ENCODE assay signal across 17 mouse cellular contexts in genomic region chr2:120852626-120853025, GRCm38 (mm10). TPM values are rescaled to one million over a fixed set of nuclear protein-coding genes. Genes with fewer than 3 reads are reported as not detected.
A peak's percentile ranks its signal among the peaks of the same experiment; 100 is the strongest.
DNase-seq lines count a peak whose midpoint lies in the region; ATAC-seq and TF ChIP-seq lines count a peak whose summit lies in the region.
"Had no signal": no experiment of that assay in that cellular context is flagged by ENCODE, and none has a peak within 500 bp of the region (broad histone marks: within the 10 kb centered on the region; RNA-seq: fewer than 3 reads in every experiment).

No protein-coding gene starts in this region.

- no peaks in the 10 kb centered on the region for H3K27me3 ChIP-seq in lung, postnatal 0 days (replicated peaks; ENCODE audit: insufficient read depth, low read length)
- H3K27me3 ChIP-seq in splenic B cell, adult 2 months (ENCODE audit: control insufficient read depth, insufficient read depth, low read length, poor library complexity, severe bottlenecking): no peaks in the 10 kb centered on the region
- no peaks in the 10 kb centered on the region for H3K27me3 ChIP-seq in midbrain, embryonic 14.5 days (ENCODE audit: control insufficient read depth, insufficient read depth, low read length)
- H3K27me3 ChIP-seq: limb, embryonic 15.5 days; liver, embryonic 15.5 days; midbrain, embryonic 13.5 days; Patski had no signal

- H3K4me1 ChIP-seq in lung, postnatal 0 days (ENCODE audit: insufficient read depth, low read depth, low read length): no peaks in the 10 kb centered on the region
- peaks cover 10% of the 10 kb centered on the region for H3K4me1 ChIP-seq in midbrain, embryonic 14.5 days (ENCODE audit: control insufficient read depth, insufficient read depth, low read length)
- peaks cover 6% of the 10 kb centered on the region for H3K4me1 ChIP-seq in lung, adult 2 months (ENCODE audit: control insufficient read depth, insufficient read depth, low read length)

- TF ChIP-seq CTCF in lung, postnatal 0 days (IDR thresholded peaks at IDR 0.05): no peak
- TF ChIP-seq CTCF in lung, adult 2 months (IDR thresholded peaks at IDR 0.05; ENCODE audit: insufficient read depth, low read length): no peak

- WGBS in lung, postnatal 0 days: 21% methylated on average over 1 of the region's 1 CpGs
- WGBS in midbrain, embryonic 14.5 days: 60% methylated on average over 1 of the region's 1 CpGs
- WGBS in lung, adult 2 months: 9% methylated on average over 1 of the region's 1 CpGs

- TF ChIP-seq EP300 in lung, postnatal 0 days (IDR thresholded peaks at IDR 0.05): no peak

- H3K36me3 ChIP-seq in lung, postnatal 0 days (ENCODE audit: insufficient read depth, low read length): no peaks in the 10 kb centered on the region
- no peaks in the 10 kb centered on the region for H3K36me3 ChIP-seq in splenic B cell, adult 2 months (ENCODE audit: control insufficient read depth, insufficient read depth, low read length, poor library complexity, severe bottlenecking)
- H3K36me3 ChIP-seq in midbrain, embryonic 14.5 days (ENCODE audit: control insufficient read depth, insufficient read depth, low read length): no peaks in the 10 kb centered on the region
- H3K36me3 ChIP-seq: limb, embryonic 15.5 days; liver, embryonic 15.5 days; midbrain, embryonic 13.5 days had no signal

- no peak for TF ChIP-seq POLR2A in lung, adult 2 months (IDR thresholded peaks at IDR 0.05; ENCODE audit: borderline replicate concordance, extremely low read depth, low read depth, low read length)

- H3K27ac ChIP-seq in lung, postnatal 0 days (ENCODE audit: low read length): no peak overlapping the region
- no peak overlapping the region for H3K27ac ChIP-seq in midbrain, embryonic 14.5 days (replicated peaks; ENCODE audit: low read depth, low read length)
- H3K27ac ChIP-seq: limb, embryonic 15.5 days; liver, embryonic 15.5 days; midbrain, embryonic 13.5 days had no signal

- H3K4me3 ChIP-seq in lung, postnatal 0 days (ENCODE audit: low read depth, low read length): no peak overlapping the region
- H3K4me3 ChIP-seq in midbrain, embryonic 14.5 days (replicated peaks; ENCODE audit: low read depth, low read length): no peak overlapping the region
- no peak overlapping the region for H3K4me3 ChIP-seq in lung, adult 2 months (replicated peaks; ENCODE audit: extremely low read depth, low read depth, low read length)
- H3K4me3 ChIP-seq: layer of hippocampus, adult 2 months; limb, embryonic 15.5 days; liver, embryonic 15.5 days; midbrain, embryonic 13.5 days; myocyte had no signal

- H3K9me3 ChIP-seq in lung, postnatal 0 days (ENCODE audit: low read length): no peaks in the 10 kb centered on the region
- H3K9me3 ChIP-seq in midbrain, embryonic 14.5 days (ENCODE audit: control insufficient read depth, low read length): no peaks in the 10 kb centered on the region
- H3K9me3 ChIP-seq: limb, embryonic 15.5 days; liver, embryonic 15.5 days; midbrain, embryonic 13.5 days had no signal

- no peak for ATAC-seq in lung, postnatal 0 days
- ATAC-seq in midbrain, embryonic 14.5 days (ENCODE audit: low FRiP score, low TSS enrichment): no peak
- ATAC-seq: forebrain, embryonic 16.5 days; midbrain, embryonic 13.5 days; Patski had no signal

- peak; percentile 14 for DNase-seq in lung, postnatal 0 days (ENCODE audit: low spot score)
- no peak for DNase-seq in lung, postnatal 14 days
- DNase-seq in c-Kit-positive CD71-negative TER-119-negative erythroid progenitor cells, embryonic 14.5 days (ENCODE audit: low read depth): peak; percentile 23
- DNase-seq in splenic B cell, adult 2 months (ENCODE audit: low read depth, low spot score): peak; percentile 23
- peak; percentile 22 to 54 for DNase-seq in thymus, postnatal 36 days
- DNase-seq in cerebellum, adult 9-10 months: no peak
- no peak for DNase-seq in midbrain, embryonic 14.5 days
- DNase-seq in lung, adult 2 months: no peak
- DNase-seq: cerebellum, adult 9-11 months; lung, postnatal 10 days had no signal

- H3K4me2 ChIP-seq in lung, postnatal 0 days (replicated peaks; ENCODE audit: low read depth, low read length): no peak overlapping the region
- H3K4me2 ChIP-seq in midbrain, embryonic 14.5 days (ENCODE audit: low read length): no peak overlapping the region
- H3K4me2 ChIP-seq: limb, embryonic 15.5 days; liver, embryonic 15.5 days; midbrain, embryonic 13.5 days had no signal

- no peak overlapping the region for H3K9ac ChIP-seq in lung, postnatal 0 days (replicated peaks; ENCODE audit: low read depth)
- no peak overlapping the region for H3K9ac ChIP-seq in midbrain, embryonic 14.5 days (replicated peaks; ENCODE audit: low read length)
- H3K9ac ChIP-seq: limb, embryonic 15.5 days; liver, embryonic 15.5 days; midbrain, embryonic 13.5 days had no signal

RNA-seq across cellular contexts. Expression of gene Ttbk2, which starts 2.2 kb away (rescaled TPM):
- polyA plus RNA-seq in lung, postnatal 0 days (2015; fragmentation: Nextera tagmentation; extraction: Ambion mirVana): 1.7 and 2.1 TPM in 2 replicates
- 14.1 and 15.9 TPM in 2 replicates for polyA plus RNA-seq in midbrain, embryonic 14.5 days (2014; fragmentation: Nextera tagmentation; extraction: Ambion mirVana)
- 3.9 and 4.0 TPM in 2 replicates for polyA plus RNA-seq in lung, adult 2 months (2012; rRNA removed)

RNA-seq across cellular contexts. Expression of gene Cdan1, which starts 2.7 kb away (rescaled TPM):
- 3.9 and 4.0 TPM in 2 replicates for polyA plus RNA-seq in lung, postnatal 0 days (2015; fragmentation: Nextera tagmentation; extraction: Ambion mirVana)
- 7.6 and 7.7 TPM in 2 replicates for polyA plus RNA-seq in midbrain, embryonic 14.5 days (2014; fragmentation: Nextera tagmentation; extraction: Ambion mirVana)
- polyA plus RNA-seq in lung, adult 2 months (2012; rRNA removed): 14.4 and 15.6 TPM in 2 replicates

Comparison
In these comparisons a context has a peak if more than half of its experiments do, and no peak if none do; other contexts are left out.
1. DNase-seq: peak in lung, postnatal 0 days (single experiment), c-Kit-positive CD71-negative TER-119-negative erythroid progenitor cells, embryonic 14.5 days (single experiment), splenic B cell, adult 2 months (single experiment) and thymus, postnatal 36 days (2 of 2); none in lung, postnatal 14 days (single experiment), cerebellum, adult 9-10 months (single experiment), midbrain, embryonic 14.5 days (single experiment) and lung, adult 2 months (single experiment).